Mouse (Mus musculus) embryonic facial prominence, embryonic 15.5 days (tissue): ENCODE measurements around the gene Ifitm1. TPM values are rescaled to one million over a fixed set of nuclear protein-coding genes. Genes with fewer than 3 reads are reported as not detected.

Experiments used
- ATAC-seq: fragments of 200-750 bp; cut with Nextera tagmentation; 2 replicates; pipeline ENCODE4 v1.8.0; 2017; ENCODE audit warnings: low read depth, moderate TSS enrichment; ENCODE audit not compliant: insufficient number of reproducible peaks, low FRiP score, low TSS enrichment
- H3K27ac ChIP-seq: fragments of 300-500 bp; sonication (generic); replicated peaks from 2 replicates; pipeline ENCODE4 v1.5.1; 2015; ENCODE audit warnings: mild to moderate bottlenecking, inconsistent platforms
- H3K27me3 ChIP-seq: fragments of 300-500 bp; sonication (generic); 2 replicates; pipeline ENCODE4 v1.6.1; 2015; ENCODE audit warnings: inconsistent platforms
- H3K36me3 ChIP-seq: fragments of 300-500 bp; sonication (generic); 2 replicates; pipeline ENCODE4 v1.6.1; 2015; ENCODE audit warnings: mild to moderate bottlenecking, inconsistent platforms
- H3K4me1 ChIP-seq: fragments of 300-500 bp; sonication (generic); 2 replicates; pipeline ENCODE4 v1.6.1; 2015; ENCODE audit warnings: inconsistent platforms
- H3K4me2 ChIP-seq: fragments of 300-500 bp; sonication (generic); replicated peaks from 2 replicates; pipeline ENCODE4 v1.6.1; 2015; ENCODE audit warnings: mild to moderate bottlenecking, inconsistent platforms
- H3K4me3 ChIP-seq: fragments of 300-500 bp; sonication (generic); replicated peaks from 2 replicates; pipeline ENCODE4 v1.5.1; 2015; ENCODE audit warnings: mild to moderate bottlenecking, inconsistent platforms
- H3K9ac ChIP-seq: fragments of 300-500 bp; sonication (generic); 2 replicates; pipeline ENCODE4 v1.6.1; 2015; ENCODE audit warnings: inconsistent platforms
- H3K9me3 ChIP-seq: fragments of 300-500 bp; sonication (generic); replicated peaks from 2 replicates; pipeline ENCODE4 v1.6.1; 2016; ENCODE audit warnings: inconsistent platforms
- WGBS: fragments of 180-500 bp; shearing (Covaris S2); methylation state at CpG from one replicate; pipeline ENCODE4 v1.1.7; 2015; 5-methylcytosine and 5-hydroxymethylcytosine counted together
- polyA plus RNA-seq: library from polyadenylated mRNA; unstranded; fragments of >200 nt; fragmentation: Nextera tagmentation; extraction: Ambion mirVana; gene quantifications from 2 replicates; pipeline ENCODE4 v1.2.1, GENCODE M21; 2015

The Ifitm1 gene
- polyA plus RNA-seq, 1 experiment from 2014 or later = 137 TPM

DNA sequence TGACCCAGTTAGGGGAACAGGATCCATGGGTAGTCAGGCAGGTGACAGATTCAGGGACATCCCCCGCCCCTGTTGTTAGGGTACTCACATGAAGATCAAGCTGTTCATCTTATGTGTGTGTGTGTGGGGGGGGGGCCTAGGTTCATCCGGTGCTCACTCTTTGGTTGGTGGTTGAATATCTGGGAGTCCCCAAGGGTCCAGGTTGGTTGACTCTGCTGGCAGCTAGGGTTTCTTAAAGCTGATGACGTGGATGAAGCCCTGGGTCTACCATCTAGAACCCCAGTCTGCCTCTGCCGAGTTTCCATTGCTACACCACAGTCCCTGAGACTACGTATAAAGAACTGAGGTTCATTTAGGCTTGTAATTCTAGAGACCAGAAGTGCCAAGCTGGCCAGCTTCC is 52.0 kb downstream of the Ifitm1 start:
- Histone ChIP-seq H3K4me3 (no peak overlapping the region), H3K4me1 (no peaks in the 10 kb centered on the region), H3K27me3 (no peaks in the 10 kb centered on the region), H3K4me2 (no peak overlapping the region), H3K9me3 (no peaks in the 10 kb centered on the region), H3K27ac (no peak overlapping the region), H3K36me3 (no peaks in the 10 kb centered on the region), H3K9ac (no peak overlapping the region)
- ATAC-seq = no peak
- 89% methylated on average over 5 of the region's 5 CpGs for WGBS

Other genes starting within 250 kb of the Ifitm1 start
- not detected in 2 replicates for gene Cyp2e1, start 203.5 kb upstream of the Ifitm1 start, polyA plus RNA-seq
- 0.19 TPM in 1 of 2 replicates, not detected in the other for gene Syce1, start 179.4 kb upstream of the Ifitm1 start, polyA plus RNA-seq
- gene Zfp941, start 145.0 kb upstream of the Ifitm1 start, polyA plus RNA-seq = 0.56 and 0.87 TPM in 2 replicates
- 38.8 and 42.6 TPM in 2 replicates for gene Urah, start 132.2 kb upstream of the Ifitm1 start, polyA plus RNA-seq
- gene Scgb1c1, start 121.7 kb upstream of the Ifitm1 start, polyA plus RNA-seq = 2.3 and 8.5 TPM in 2 replicates
- gene Odf3, start 119.4 kb upstream of the Ifitm1 start, polyA plus RNA-seq = 0.20 and 0.48 TPM in 2 replicates
- not detected in 2 replicates for gene Gm45785, start 110.9 kb upstream of the Ifitm1 start, polyA plus RNA-seq
- 78.8 and 86.1 TPM in 2 replicates for gene Ric8a, start 110.3 kb upstream of the Ifitm1 start, polyA plus RNA-seq
- gene Bet1l, start 109.6 kb upstream of the Ifitm1 start, polyA plus RNA-seq = 64.2 and 67.5 TPM in 2 replicates
- gene Psmd13, start 85.3 kb upstream of the Ifitm1 start, polyA plus RNA-seq = 206 and 209 TPM in 2 replicates
- 25.1 and 27.4 TPM in 2 replicates for gene Sirt3, start 84.9 kb upstream of the Ifitm1 start, polyA plus RNA-seq
- 23.3 and 34.9 TPM in 2 replicates for gene Cox8b, start 66.8 kb upstream of the Ifitm1 start, polyA plus RNA-seq
- 0.07 and 0.25 TPM in 2 replicates for gene Nlrp6, start 46.3 kb upstream of the Ifitm1 start, polyA plus RNA-seq
- 26.3 and 29.0 TPM in 2 replicates for gene Pgghg, start 25.8 kb upstream of the Ifitm1 start, polyA plus RNA-seq
- 110 and 112 TPM in 2 replicates for gene Ifitm5, start 16.9 kb upstream of the Ifitm1 start, polyA plus RNA-seq
- gene Gm45717, start 11.3 kb upstream of the Ifitm1 start, polyA plus RNA-seq = 0.96 TPM in 1 of 2 replicates, not detected in the other
- 1,542 and 1,589 TPM in 2 replicates for gene Ifitm2, start 11.2 kb upstream of the Ifitm1 start, polyA plus RNA-seq
- gene Ifitm3, start 43.5 kb downstream of the Ifitm1 start, polyA plus RNA-seq = 197 and 204 TPM in 2 replicates
- gene Ifitm6, start 50.7 kb downstream of the Ifitm1 start, polyA plus RNA-seq = 2.7 and 2.8 TPM in 2 replicates
- not detected in 2 replicates for gene Gm17387, start 61.9 kb downstream of the Ifitm1 start, polyA plus RNA-seq
- gene B4galnt4, start 93.9 kb downstream of the Ifitm1 start, polyA plus RNA-seq = 12.0 and 15.1 TPM in 2 replicates
- gene Pkp3, start 111.0 kb downstream of the Ifitm1 start, polyA plus RNA-seq = 115 and 118 TPM in 2 replicates
- 6.1 and 6.8 TPM in 2 replicates for gene Sigirr, start 133.4 kb downstream of the Ifitm1 start, polyA plus RNA-seq
- gene Ano9, start 150.6 kb downstream of the Ifitm1 start, polyA plus RNA-seq = 18.2 and 20.7 TPM in 2 replicates
- gene Ptdss2, start 155.2 kb downstream of the Ifitm1 start, polyA plus RNA-seq = 68.4 and 69.7 TPM in 2 replicates
- gene Rnh1, start 205.6 kb downstream of the Ifitm1 start, polyA plus RNA-seq = 210 and 216 TPM in 2 replicates
- 180 and 183 TPM in 2 replicates for gene Hras, start 226.8 kb downstream of the Ifitm1 start, polyA plus RNA-seq
- gene Lrrc56, start 226.9 kb downstream of the Ifitm1 start, polyA plus RNA-seq = 11.2 and 14.7 TPM in 2 replicates
- gene Lmntd2, start 246.9 kb downstream of the Ifitm1 start, polyA plus RNA-seq = 2.3 and 3.6 TPM in 2 replicates
- gene Rassf7, start 248.6 kb downstream of the Ifitm1 start, polyA plus RNA-seq = 55.3 and 56.3 TPM in 2 replicates